Mouse (Mus musculus) midbrain, embryonic 13.5 days (tissue): Measurements from ENCODE around the gene Sox15. TPM values are rescaled to one million over a fixed set of nuclear protein-coding genes. Genes with fewer than 3 reads are reported as not detected.

Source experiments
- ATAC-seq: fragments of 200-750 bp; cut with Nextera tagmentation; 2 replicates; pipeline ENCODE4 v1.8.0; 2017; ENCODE audit warnings: mild to moderate bottlenecking, moderate TSS enrichment, moderate library complexity
- H3K27ac ChIP-seq: fragments of 300-500 bp; sonication (generic); 2 replicates; pipeline ENCODE4 v1.5.1; 2015; ENCODE audit warnings: inconsistent platforms, mild to moderate bottlenecking, moderate library complexity
- H3K27me3 ChIP-seq: fragments of 300-500 bp; sonication (generic); 2 replicates; pipeline ENCODE4 v1.6.1; 2015; ENCODE audit warnings: mild to moderate bottlenecking, inconsistent platforms
- H3K36me3 ChIP-seq: fragments of 300-500 bp; sonication (generic); 2 replicates; pipeline ENCODE4 v1.6.1; 2015; ENCODE audit warnings: mild to moderate bottlenecking, inconsistent platforms
- H3K4me1 ChIP-seq: fragments of 300-500 bp; sonication (generic); replicated peaks from 2 replicates; pipeline ENCODE4 v1.6.1; 2015; ENCODE audit warnings: inconsistent platforms
- H3K4me2 ChIP-seq: fragments of 300-500 bp; sonication (generic); replicated peaks from 2 replicates; pipeline ENCODE4 v1.6.1; 2015; ENCODE audit warnings: moderate library complexity, mild to moderate bottlenecking, inconsistent platforms
- H3K4me3 ChIP-seq: fragments of 300-500 bp; sonication (generic); replicated peaks from 2 replicates; pipeline ENCODE4 v1.5.1; 2015; ENCODE audit warnings: mild to moderate bottlenecking, inconsistent platforms
- H3K9ac ChIP-seq: fragments of 300-500 bp; sonication (generic); replicated peaks from 2 replicates; pipeline ENCODE4 v1.6.1; 2015; ENCODE audit warnings: mild to moderate bottlenecking, inconsistent platforms
- H3K9me3 ChIP-seq: fragments of 300-500 bp; sonication (generic); 2 replicates; pipeline ENCODE4 v1.6.1; 2016; ENCODE audit warnings: mild to moderate bottlenecking, inconsistent platforms
- WGBS: fragments of 180-500 bp; shearing (Covaris S2); methylation state at CpG from one replicate; pipeline ENCODE4 v1.1.7; 2015; 5-methylcytosine and 5-hydroxymethylcytosine counted together
- polyA plus RNA-seq: library from polyadenylated mRNA; unstranded; fragments of >200 nt; fragmentation: Nextera tagmentation; extraction: Ambion mirVana; gene quantifications from 2 replicates; pipeline ENCODE4 v1.2.1, GENCODE M21; 2015

Sox15 gene
- polyA plus RNA-seq, 1 experiment from 2014 or later = 0.31 TPM

- peaks cover 71% of the 10 kb centered on the region for H3K36me3 ChIP-seq
- H3K9ac ChIP-seq = no peak within 1 kb of the TSS; the same call in 1 of the 2 replicates
- no peaks in the 10 kb centered on the region for H3K9me3 ChIP-seq
- H3K4me3 ChIP-seq = no peak within 1 kb of the TSS; the same call in 1 of the 2 replicates
- WGBS = 38% methylated on average over 7 of the region's 7 CpGs
- H3K4me1 ChIP-seq = peaks cover 41% of the 10 kb centered on the region
- H3K27ac ChIP-seq = peak within 1 kb of the TSS; percentile 47
- no peaks in the 10 kb centered on the region for H3K27me3 ChIP-seq
- ATAC-seq = no peak
- no peak within 1 kb of the TSS for H3K4me2 ChIP-seq
Measured at GRCm38 (mm10) chr11:69665961-69666664, 11.0 kb downstream of the Sox15 start, which contains the start of gene Cd68. TSS of gene Cd68 (minus strand) at chr11:69666153.

DNA sequence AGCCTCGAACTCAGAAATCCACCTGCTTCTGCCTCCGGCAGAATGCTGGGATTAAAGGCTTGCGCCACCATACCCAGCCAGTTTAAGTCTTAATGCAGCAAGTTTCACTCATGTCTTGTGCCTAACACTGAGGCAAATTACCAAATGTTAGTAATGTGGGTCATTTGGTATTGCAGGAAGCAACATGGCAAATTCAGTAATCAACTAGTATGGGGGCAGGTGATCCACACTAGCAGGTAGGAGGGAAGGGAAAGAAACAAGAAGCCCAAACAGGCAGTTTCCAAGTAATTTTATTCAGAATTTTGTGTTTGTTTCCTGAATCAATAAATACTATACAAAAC, 11.5 kb downstream of the Sox15 start:
- Histone ChIP-seq H3K4me3 (no peak overlapping the region; the same call in 1 of the 2 replicates), H3K9ac (no peak overlapping the region), H3K9me3 (no peaks in the 10 kb centered on the region), H3K4me2 (no peak overlapping the region), H3K4me1 (peaks cover 35% of the 10 kb centered on the region), H3K27me3 (no peaks in the 10 kb centered on the region), H3K27ac (no peak overlapping the region), H3K36me3 (peaks cover 71% of the 10 kb centered on the region)
- no peak for ATAC-seq
- 85% methylated on average over 3 of the region's 3 CpGs for WGBS

DNA sequence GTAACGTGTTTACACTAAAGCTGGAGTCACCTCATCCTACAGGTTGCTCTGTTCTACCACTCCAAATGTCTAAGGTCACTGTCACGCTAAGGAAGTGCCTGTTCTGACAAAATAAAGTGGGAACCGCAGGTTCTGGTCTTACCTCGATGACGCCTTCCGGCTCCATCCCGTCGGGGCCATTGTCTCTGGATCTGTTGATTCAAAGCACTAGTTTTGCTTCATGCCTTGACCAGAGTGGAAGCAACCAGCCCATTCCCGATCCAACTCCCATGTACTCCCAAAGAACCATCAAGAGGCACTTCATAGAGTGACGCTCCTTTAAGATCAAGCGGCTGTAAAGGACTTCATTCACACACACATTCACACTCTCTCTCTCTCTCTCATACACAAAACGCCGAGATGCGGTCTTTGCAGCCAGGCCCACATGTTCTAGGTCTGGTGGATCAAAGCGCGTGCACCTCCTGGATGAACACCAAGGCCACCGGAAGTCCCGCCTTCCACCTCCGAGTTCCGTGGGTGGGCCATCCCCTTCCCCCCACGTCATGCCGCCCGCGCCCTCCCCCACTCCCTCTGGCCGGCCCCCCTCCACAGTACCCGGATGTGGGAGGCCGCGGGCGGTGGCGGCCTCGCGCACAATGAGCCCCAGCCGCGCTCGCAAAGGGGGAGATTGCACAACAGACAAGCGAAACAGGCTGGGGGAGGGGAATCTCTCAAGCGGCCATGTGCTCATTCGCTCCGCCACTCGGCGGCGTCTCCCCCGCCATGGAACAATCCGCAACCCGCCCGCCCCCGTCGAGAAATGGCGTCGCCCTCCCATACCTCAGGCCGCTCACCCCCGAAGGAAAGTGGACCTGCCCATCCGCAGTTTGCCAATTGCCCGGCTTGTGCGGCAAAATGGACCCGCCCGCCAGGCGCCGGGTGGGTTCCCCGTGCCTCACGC, 15.9 kb downstream of the Sox15 start:
- Histone ChIP-seq H3K9me3 (no peaks in the 10 kb centered on the region), H3K27me3 (no peaks in the 10 kb centered on the region), H3K4me1 (peaks cover 33% of the 10 kb centered on the region), H3K9ac (peak overlapping the region; percentile 99), H3K27ac (peak overlapping the region; percentile 98), H3K36me3 (peaks cover 74% of the 10 kb centered on the region), H3K4me2 (peak overlapping the region; percentile 84), H3K4me3 (peak overlapping the region; percentile 76)
- peak; percentile 69 for ATAC-seq
- WGBS = 1% methylated on average over 52 of the region's 61 CpGs

DNA sequence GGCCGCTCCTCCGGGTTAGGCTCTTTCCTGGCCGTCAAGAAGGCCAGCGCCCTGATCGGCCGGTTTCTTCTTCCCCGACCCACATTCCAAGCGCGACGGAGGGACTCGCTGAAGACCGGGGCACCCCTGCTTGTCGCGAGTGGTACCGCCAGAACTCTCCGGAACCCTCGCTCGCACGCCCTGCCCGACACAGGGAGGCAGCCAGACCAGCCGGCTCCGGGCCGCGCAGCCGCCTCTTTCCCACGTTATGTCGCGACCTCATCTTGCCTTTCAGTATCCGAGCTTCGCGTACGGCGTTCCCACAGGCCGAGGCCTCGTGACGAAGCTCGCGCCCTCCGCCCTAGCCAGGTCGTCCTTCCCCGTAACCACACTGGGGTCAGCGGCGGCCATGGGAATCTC, 16.6 kb downstream of the Sox15 start:
- Histone ChIP-seq H3K4me1 (peaks cover 33% of the 10 kb centered on the region), H3K9ac (peak overlapping the region; percentile 99), H3K27me3 (no peaks in the 10 kb centered on the region), H3K4me2 (peak overlapping the region; percentile 84), H3K27ac (peak overlapping the region; percentile 98), H3K9me3 (no peaks in the 10 kb centered on the region), H3K36me3 (peaks cover 74% of the 10 kb centered on the region), H3K4me3 (peak overlapping the region; percentile 76)
- WGBS = under 1% methylated on average over 43 of the region's 43 CpGs
- peak; percentile 14 for ATAC-seq

DNA sequence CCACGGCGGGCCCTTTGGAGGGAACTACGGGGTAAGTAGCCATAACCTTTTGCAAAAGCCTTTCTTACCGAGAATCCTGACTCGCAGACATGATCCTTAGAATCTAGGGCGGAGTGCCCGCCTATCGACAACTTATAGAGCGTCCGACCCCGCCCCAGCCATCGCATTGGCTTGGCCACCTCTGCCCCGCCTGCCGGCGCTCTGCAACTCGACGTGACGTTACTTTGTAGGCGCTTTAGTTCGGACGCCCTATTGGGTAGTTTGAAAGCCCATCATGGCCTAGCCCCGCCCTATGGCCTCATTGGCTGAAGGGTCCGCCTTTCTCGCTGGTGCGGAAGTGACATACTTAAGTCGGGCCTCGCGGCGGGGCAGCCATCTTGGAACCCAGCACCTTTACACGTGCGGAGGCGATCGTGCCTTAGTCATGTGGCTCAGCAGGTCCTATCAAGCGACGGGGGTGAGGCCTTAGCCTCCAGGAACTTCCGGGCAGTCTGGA, 17.1 kb downstream of the Sox15 start, which contains the start of gene Eif4a1:
Gene Eif4a1 (minus strand): TSS at position 213 of the 496 bp plus-strand sequence.
- H3K36me3 ChIP-seq = peaks cover 76% of the 10 kb centered on the region
- peak within 1 kb of the TSS; percentile 99 for H3K9ac ChIP-seq
- no peaks in the 10 kb centered on the region for H3K9me3 ChIP-seq
- peak within 1 kb of the TSS; percentile 76 for H3K4me3 ChIP-seq
- peaks cover 33% of the 10 kb centered on the region for H3K4me1 ChIP-seq
- H3K27me3 ChIP-seq = no peaks in the 10 kb centered on the region
- ATAC-seq = peak; percentile 98
- H3K4me2 ChIP-seq = peak within 1 kb of the TSS; percentile 84
- WGBS = under 1% methylated on average over 36 of the region's 36 CpGs
- H3K27ac ChIP-seq = peak within 1 kb of the TSS; percentile 98

GRCm38 (mm10) chr11:69679144-69679543, 24.0 kb downstream of the Sox15 start:
- H3K9me3 ChIP-seq = no peaks in the 10 kb centered on the region
- H3K4me2 ChIP-seq = no peak overlapping the region
- no peak overlapping the region for H3K9ac ChIP-seq
- WGBS = 100% methylated on average over 2 of the region's 2 CpGs
- H3K4me1 ChIP-seq = peaks cover 41% of the 10 kb centered on the region
- no peak for ATAC-seq
- no peak overlapping the region for H3K27ac ChIP-seq
- H3K27me3 ChIP-seq = no peaks in the 10 kb centered on the region
- H3K4me3 ChIP-seq = no peak overlapping the region
- H3K36me3 ChIP-seq = peaks cover 56% of the 10 kb centered on the region

GRCm38 (mm10) chr11:69680136-69680855, 25.2 kb downstream of the Sox15 start:
- Histone ChIP-seq H3K27ac (no peak overlapping the region), H3K4me1 (peaks cover 41% of the 10 kb centered on the region), H3K36me3 (peaks cover 44% of the 10 kb centered on the region), H3K9ac (peak overlapping the region; percentile 86; the same call in 1 of the 2 replicates), H3K4me2 (peak overlapping the region; percentile 98), H3K27me3 (peaks cover 5% of the 10 kb centered on the region; the same call in 1 of the 2 replicates), H3K4me3 (peak overlapping the region; percentile 78), H3K9me3 (no peaks in the 10 kb centered on the region)
- no peak for ATAC-seq
- 94% methylated on average over 30 of the region's 30 CpGs for WGBS

DNA sequence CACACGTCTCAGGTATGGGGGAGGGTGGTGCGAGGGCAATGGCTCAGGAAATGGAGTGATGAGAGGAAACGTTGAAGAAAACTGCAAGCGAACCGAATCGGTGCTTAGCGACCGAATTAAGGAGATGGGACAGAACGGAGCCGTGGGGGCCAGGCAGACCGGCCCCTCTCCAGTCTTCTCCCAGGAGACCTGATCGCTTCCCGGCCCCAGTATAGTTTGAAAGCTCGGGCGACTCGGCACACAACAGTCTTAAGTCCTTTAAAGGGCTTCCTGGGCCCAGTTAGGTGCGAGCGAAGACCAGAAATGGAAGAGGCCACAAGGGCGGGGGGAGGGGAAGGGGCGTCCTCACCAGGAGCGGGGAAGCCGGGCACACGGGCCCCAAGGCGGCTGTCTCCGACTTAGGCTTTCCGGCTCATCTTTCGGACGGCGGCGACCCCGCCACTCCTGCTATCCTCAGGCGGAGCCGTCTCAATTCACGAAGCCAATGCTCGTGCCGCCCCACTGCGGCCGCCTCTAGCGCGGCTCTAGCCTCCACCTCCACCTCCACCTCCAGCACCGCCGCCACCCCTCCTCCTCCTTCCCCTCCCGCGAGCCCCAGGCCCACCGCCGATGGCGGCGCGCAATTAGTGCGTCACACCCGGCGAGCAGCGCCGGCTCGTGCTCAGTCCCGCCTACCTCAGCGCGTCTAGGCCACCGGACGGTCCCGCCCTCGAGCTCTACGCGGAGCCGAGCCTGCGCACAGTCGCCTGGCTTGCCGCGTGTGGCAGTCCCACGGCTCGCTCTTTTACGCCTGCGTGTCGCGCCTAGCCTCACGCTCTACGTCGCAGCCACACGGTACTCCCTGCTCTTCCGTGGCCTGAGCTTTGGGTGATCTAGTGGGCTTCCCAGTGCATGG, 26.4 kb downstream of the Sox15 start, which contains the start of gene Senp3:
Gene Senp3 (minus strand): TSS at position 771 of the 895 bp plus-strand sequence.
- Histone ChIP-seq H3K9me3 (no peaks in the 10 kb centered on the region), H3K36me3 (peaks cover 32% of the 10 kb centered on the region), H3K27me3 (peaks cover 6% of the 10 kb centered on the region; the same call in 1 of the 2 replicates), H3K4me3 (peak within 1 kb of the TSS; percentile 78), H3K9ac (peak within 1 kb of the TSS; percentile 86), H3K27ac (peak within 1 kb of the TSS; percentile 92), H3K4me1 (peaks cover 44% of the 10 kb centered on the region), H3K4me2 (peak within 1 kb of the TSS; percentile 98)
- ATAC-seq = peak; percentile 98
- WGBS = under 1% methylated on average over 79 of the region's 80 CpGs

GRCm38 (mm10) chr11:69682209-69682839, 27.2 kb downstream of the Sox15 start:
- WGBS = 26% methylated on average over 24 of the region's 24 CpGs
- Histone ChIP-seq H3K4me1 (peaks cover 46% of the 10 kb centered on the region), H3K4me2 (peak overlapping the region; percentile 98), H3K27me3 (peaks cover 13% of the 10 kb centered on the region; the same call in 1 of the 2 replicates), H3K9ac (peak overlapping the region; percentile 86), H3K36me3 (peaks cover 24% of the 10 kb centered on the region), H3K9me3 (no peaks in the 10 kb centered on the region), H3K27ac (peak overlapping the region; percentile 92), H3K4me3 (peak overlapping the region; percentile 78)
- peak; percentile 31 for ATAC-seq

GRCm38 (mm10) chr11:69682840-69683533, 27.9 kb downstream of the Sox15 start:
- Histone ChIP-seq H3K9ac (peak overlapping the region; percentile 64), H3K27me3 (peaks cover 13% of the 10 kb centered on the region; the same call in 1 of the 2 replicates)
- peak; percentile 46 for ATAC-seq

More at GRCm38 (mm10) chr11:69682840-69683533, 27.9 kb downstream of the Sox15 start:
- H3K9me3 ChIP-seq = no peaks in the 10 kb centered on the region
- peaks cover 17% of the 10 kb centered on the region for H3K36me3 ChIP-seq
- peak overlapping the region; percentile 98 for H3K4me2 ChIP-seq
- peaks cover 46% of the 10 kb centered on the region for H3K4me1 ChIP-seq
- H3K27ac ChIP-seq = peak overlapping the region; percentile 92
- WGBS = 23% methylated on average over 12 of the region's 12 CpGs
- peak overlapping the region; percentile 15 for H3K4me3 ChIP-seq
